Mouse (Mus musculus): ENCODE data around the gene Foxl1. TPM values are rescaled to one million over a fixed set of nuclear protein-coding genes. Genes with fewer than 3 reads are reported as not detected.
"Not testable (repeated sequence)": the region's sequence is repeated elsewhere in the genome, so short reads cannot be mapped to it uniquely, and the experiment has no call there.

Foxl1 gene
- polyA plus RNA-seq, 1 experiment: not detected

GRCm38 (mm10) chr8:121129265-121129940 is 1.7 kb downstream of the Foxl1 start:
- 18% methylated on average over 16 of the region's 16 CpGs for WGBS
- no peak for DNase-seq
- TF ChIP-seq POLR2A (IDR thresholded peaks at IDR 0.05; ENCODE audit: borderline replicate concordance, insufficient read depth, low read length) (no peak), CTCF (IDR thresholded peaks at IDR 0.05; ENCODE audit: borderline replicate concordance, insufficient read depth, low read depth, low read length) (no peak)

GRCm38 (mm10) chr8:121130522-121130921 is 2.8 kb downstream of the Foxl1 start:
- TF ChIP-seq CTCF (IDR thresholded peaks at IDR 0.05; ENCODE audit: borderline replicate concordance, insufficient read depth, low read depth, low read length) (peak; percentile 26; the same call in 1 of the 2 replicates), POLR2A (IDR thresholded peaks at IDR 0.05; ENCODE audit: borderline replicate concordance, insufficient read depth, low read length) (no peak)
- H3K27ac ChIP-seq (ENCODE audit: insufficient read depth, low read length): no peak overlapping the region
- no peak for DNase-seq
- H3K4me3 ChIP-seq (replicated peaks; ENCODE audit: insufficient read depth, low read depth, low read length): no peak overlapping the region
- peaks cover 6% of the 10 kb centered on the region; the same call in 1 of the 2 replicates for H3K27me3 ChIP-seq (ENCODE audit: control insufficient read depth, insufficient read depth, low read length)
- no peaks in the 10 kb centered on the region; the same call in 1 of the 2 replicates for H3K4me1 ChIP-seq (ENCODE audit: control insufficient read depth, insufficient read depth, low read length)
- WGBS: 33% methylated on average over 5 of the region's 5 CpGs

More at GRCm38 (mm10) chr8:121129265-121129940, 1.7 kb downstream of the Foxl1 start:
- no peak overlapping the region for H3K27ac ChIP-seq (ENCODE audit: insufficient read depth, low read length)
- no peaks in the 10 kb centered on the region; the same call in 1 of the 2 replicates for H3K4me1 ChIP-seq (ENCODE audit: control insufficient read depth, insufficient read depth, low read length)
- peaks cover 6% of the 10 kb centered on the region; the same call in 1 of the 2 replicates for H3K27me3 ChIP-seq (ENCODE audit: control insufficient read depth, insufficient read depth, low read length)
- no peak overlapping the region for H3K4me3 ChIP-seq (replicated peaks; ENCODE audit: insufficient read depth, low read depth, low read length)

GRCm38 (mm10) chr8:121132961-121133513 is 5.3 kb downstream of the Foxl1 start:
- whole genome bisulfite sequencing: 35% methylated on average over 5 of the region's 5 CpGs
- Histone ChIP-seq H3K4me3 (replicated peaks; ENCODE audit: insufficient read depth, low read depth, low read length) (no peak overlapping the region), H3K27me3 (ENCODE audit: control insufficient read depth, insufficient read depth, low read length) (peaks cover 6% of the 10 kb centered on the region; the same call in 1 of the 2 replicates), H3K27ac (ENCODE audit: insufficient read depth, low read length) (no peak overlapping the region), H3K4me1 (ENCODE audit: control insufficient read depth, insufficient read depth, low read length) (no peaks in the 10 kb centered on the region; the same call in 1 of the 2 replicates)
- no peak for TF ChIP-seq POLR2A (IDR thresholded peaks at IDR 0.05; ENCODE audit: borderline replicate concordance, insufficient read depth, low read length)
- TF ChIP-seq CTCF (IDR thresholded peaks at IDR 0.05; ENCODE audit: borderline replicate concordance, insufficient read depth, low read depth, low read length): no peak
- DNase-seq: no peak

- Histone ChIP-seq H3K4me1 (ENCODE audit: control insufficient read depth, insufficient read depth, low read length) (no peaks in the 10 kb centered on the region), H3K27ac (ENCODE audit: insufficient read depth, low read length) (no peak overlapping the region), H3K4me3 (replicated peaks; ENCODE audit: insufficient read depth, low read depth, low read length) (no peak overlapping the region), H3K27me3 (ENCODE audit: control insufficient read depth, insufficient read depth, low read length) (peaks cover 2% of the 10 kb centered on the region; the same call in 1 of the 2 replicates)
- TF ChIP-seq POLR2A (IDR thresholded peaks at IDR 0.05; ENCODE audit: borderline replicate concordance, insufficient read depth, low read length): no peak
- no peak for TF ChIP-seq CTCF (IDR thresholded peaks at IDR 0.05; ENCODE audit: borderline replicate concordance, insufficient read depth, low read depth, low read length)
- no peak for DNase-seq
- WGBS: 77% methylated on average over 10 of the region's 10 CpGs
Measured at GRCm38 (mm10) chr8:121134102-121134501, 6.4 kb downstream of the Foxl1 start.

GRCm38 (mm10) chr8:121134512-121134911 is 6.8 kb downstream of the Foxl1 start:
- Histone ChIP-seq H3K4me3 (replicated peaks; ENCODE audit: insufficient read depth, low read depth, low read length) (no peak overlapping the region), H3K27ac (ENCODE audit: insufficient read depth, low read length) (no peak overlapping the region), H3K4me1 (ENCODE audit: control insufficient read depth, insufficient read depth, low read length) (no peaks in the 10 kb centered on the region), H3K27me3 (ENCODE audit: control insufficient read depth, insufficient read depth, low read length) (no peaks in the 10 kb centered on the region)
- no peak for DNase-seq
- 85% methylated on average over 11 of the region's 11 CpGs for WGBS
- no peak for TF ChIP-seq CTCF (IDR thresholded peaks at IDR 0.05; ENCODE audit: borderline replicate concordance, insufficient read depth, low read depth, low read length)
- TF ChIP-seq POLR2A (IDR thresholded peaks at IDR 0.05; ENCODE audit: borderline replicate concordance, insufficient read depth, low read length): no peak

GRCm38 (mm10) chr8:121136856-121137255 is 9.1 kb downstream of the Foxl1 start:
- Histone ChIP-seq H3K4me1 (ENCODE audit: control insufficient read depth, insufficient read depth, low read length) (no peaks in the 10 kb centered on the region), H3K4me3 (replicated peaks; ENCODE audit: insufficient read depth, low read depth, low read length) (no peak overlapping the region), H3K27me3 (ENCODE audit: control insufficient read depth, insufficient read depth, low read length) (peaks cover 1% of the 10 kb centered on the region; the same call in 1 of the 2 replicates), H3K27ac (ENCODE audit: insufficient read depth, low read length) (no peak overlapping the region)
- DNase-seq: no peak
- TF ChIP-seq CTCF (IDR thresholded peaks at IDR 0.05; ENCODE audit: borderline replicate concordance, insufficient read depth, low read depth, low read length) (no peak), POLR2A (IDR thresholded peaks at IDR 0.05; ENCODE audit: borderline replicate concordance, insufficient read depth, low read length) (no peak)
- 94% methylated on average over 6 of the region's 6 CpGs for WGBS

GRCm38 (mm10) chr8:121145457-121146134 is 17.9 kb downstream of the Foxl1 start:
- not testable (repeated sequence) for H3K4me3 ChIP-seq (replicated peaks; ENCODE audit: insufficient read depth, low read depth, low read length); DNase-seq; H3K4me1 ChIP-seq (ENCODE audit: control insufficient read depth, insufficient read depth, low read length); H3K27ac ChIP-seq (ENCODE audit: insufficient read depth, low read length); H3K27me3 ChIP-seq (ENCODE audit: control insufficient read depth, insufficient read depth, low read length)
- WGBS: 67% methylated on average over 4 of the region's 6 CpGs

All from cerebellum, adult 2 months (tissue).